Mouse (Mus musculus) spleen, adult 2 months (tissue): ENCODE results near the gene Sytl3. TPM values are rescaled to one million over a fixed set of nuclear protein-coding genes. Genes with fewer than 3 reads are reported as not detected.
"Not testable (repeated sequence)": the region's sequence is repeated elsewhere in the genome, so short reads cannot be mapped to it uniquely, and the experiment has no call there.

Experiments used
- DNase-seq, 2 experiments: peaks; one replicate each; pipeline versions ENCODE4 v3.0.0 to v3.0.0-alpha.2; 2012 to 2021; ENCODE audit warnings: low spot score in 2 of 2, low read depth in 1 of 2
- H3K27ac ChIP-seq: fragments of 200-500 bp; 2 replicates; pipeline ENCODE4 v1.5.1; 2012; ENCODE audit warnings: low read length, inconsistent platforms; ENCODE audit not compliant: insufficient read depth
- H3K27me3 ChIP-seq: fragments of 200-500 bp; 2 replicates; pipeline ENCODE4 v1.6.1; 2012; ENCODE audit warnings: mild to moderate bottlenecking, moderate library complexity, low read length, inconsistent platforms; ENCODE audit not compliant: control insufficient read depth, insufficient read depth
- H3K36me3 ChIP-seq: fragments of 200-500 bp; 2 replicates; pipeline ENCODE4 v1.6.1; 2012; ENCODE audit warnings: mild to moderate bottlenecking, low read length, inconsistent platforms; ENCODE audit not compliant: control insufficient read depth, insufficient read depth
- H3K4me1 ChIP-seq: fragments of 200-500 bp; 2 replicates; pipeline ENCODE4 v1.6.1; 2011; ENCODE audit warnings: inconsistent platforms; ENCODE audit not compliant: control insufficient read depth, insufficient read depth, insufficient read length
- H3K4me3 ChIP-seq: fragments of 200-500 bp; 2 replicates; pipeline ENCODE4 v1.5.1; 2011; ENCODE audit warnings: mild to moderate bottlenecking, inconsistent platforms; ENCODE audit not compliant: insufficient read depth, insufficient read length; ENCODE audit errors: extremely low read depth
- WGBS: fragments of 180-500 bp; shearing (Covaris S2); methylation state at CpG from one replicate; pipeline ENCODE4 v1.1.7; 2018; 5-methylcytosine and 5-hydroxymethylcytosine counted together
- polyA plus RNA-seq: library from polyadenylated mRNA; depleted of rRNA; stranded (reverse); fragments of >200 nt; gene quantifications from 2 replicates; pipeline ENCODE4 v1.2.3, GENCODE M21; 2012

Sytl3 gene
- polyA plus RNA-seq, 1 experiment: 3.8 TPM

GRCm38 (mm10) chr17:6662840-6663239 lies 3.9 kb downstream of the Sytl3 start:
- not testable (repeated sequence) for DNase-seq, H3K4me3 ChIP-seq, H3K27ac ChIP-seq, H3K36me3 ChIP-seq, H3K27me3 ChIP-seq, H3K4me1 ChIP-seq
- WGBS: 11% methylated on average over 3 of the region's 3 CpGs

- H3K36me3 ChIP-seq, H3K4me1 ChIP-seq, H3K27me3 ChIP-seq, H3K4me3 ChIP-seq, DNase-seq, H3K27ac ChIP-seq: not testable (repeated sequence)
- WGBS: 76% methylated on average over 4 of the region's 5 CpGs
These were observed 6.5 kb downstream of the Sytl3 start for GRCm38 (mm10) chr17:6665389-6665788.

GRCm38 (mm10) chr17:6668522-6668921 lies 9.6 kb downstream of the Sytl3 start:
- DNase-seq, H3K4me3 ChIP-seq, H3K27ac ChIP-seq, H3K4me1 ChIP-seq, H3K36me3 ChIP-seq, H3K27me3 ChIP-seq: not testable (repeated sequence)
- no CpG with 5 or more reads among the region's 6 CpGs for WGBS

- 81% methylated on average over 5 of the region's 5 CpGs for WGBS
- not testable (repeated sequence) for H3K36me3 ChIP-seq, DNase-seq
These were observed 15.4 kb downstream of the Sytl3 start for GRCm38 (mm10) chr17:6674297-6674696.

GRCm38 (mm10) chr17:6678063-6678462 lies 19.2 kb downstream of the Sytl3 start:
- not testable (repeated sequence) for DNase-seq
- WGBS: 50% methylated on average over 1 of the region's 2 CpGs

More at GRCm38 (mm10) chr17:6674297-6674696, 15.4 kb downstream of the Sytl3 start:
- not testable (repeated sequence) for H3K27me3 ChIP-seq, H3K27ac ChIP-seq, H3K4me1 ChIP-seq, H3K4me3 ChIP-seq

GRCm38 (mm10) chr17:6681721-6682120 lies 22.8 kb downstream of the Sytl3 start:
- H3K36me3 ChIP-seq, H3K27ac ChIP-seq, H3K4me1 ChIP-seq, H3K4me3 ChIP-seq, H3K27me3 ChIP-seq, DNase-seq: not testable (repeated sequence)
- 78% methylated on average over 4 of the region's 4 CpGs for WGBS

More at GRCm38 (mm10) chr17:6678063-6678462, 19.2 kb downstream of the Sytl3 start:
- not testable (repeated sequence) for H3K36me3 ChIP-seq, H3K27me3 ChIP-seq, H3K4me3 ChIP-seq, H3K4me1 ChIP-seq, H3K27ac ChIP-seq

- H3K27me3 ChIP-seq, H3K36me3 ChIP-seq, H3K4me1 ChIP-seq, DNase-seq, H3K4me3 ChIP-seq, H3K27ac ChIP-seq: not testable (repeated sequence)
- WGBS: 78% methylated on average over 1 of the region's 5 CpGs
These were observed 24.8 kb downstream of the Sytl3 start for GRCm38 (mm10) chr17:6683702-6684101.

GRCm38 (mm10) chr17:6684464-6685287 lies 25.8 kb downstream of the Sytl3 start:
- DNase-seq, H3K27me3 ChIP-seq, H3K4me3 ChIP-seq, H3K4me1 ChIP-seq, H3K36me3 ChIP-seq, H3K27ac ChIP-seq: not testable (repeated sequence)
- WGBS: no CpG with 5 or more reads among the region's 4 CpGs

GRCm38 (mm10) chr17:6685288-6685818 lies 26.5 kb downstream of the Sytl3 start:
- not testable (repeated sequence) for H3K4me3 ChIP-seq, DNase-seq, H3K4me1 ChIP-seq, H3K36me3 ChIP-seq, H3K27me3 ChIP-seq, H3K27ac ChIP-seq
- WGBS: 87% methylated on average over 5 of the region's 8 CpGs

GRCm38 (mm10) chr17:6686299-6686971 lies 27.5 kb downstream of the Sytl3 start:
- not testable (repeated sequence) for H3K4me3 ChIP-seq, H3K4me1 ChIP-seq, H3K27ac ChIP-seq, H3K36me3 ChIP-seq, H3K27me3 ChIP-seq
- 81% methylated on average over 2 of the region's 4 CpGs for WGBS
- DNase-seq: peak in 1 of 2 experiments; percentile 7
